Mouse (Mus musculus) stomach, embryonic 16.5 days (tissue): ENCODE measurements around the gene Rap1a. TPM values are rescaled to one million over a fixed set of nuclear protein-coding genes. Genes with fewer than 3 reads are reported as not detected.

Source experiments
- ATAC-seq: fragments of 200-750 bp; cut with Nextera tagmentation; 2 replicates; pipeline ENCODE4 v1.8.0; 2017; ENCODE audit warnings: moderate number of reproducible peaks, moderate TSS enrichment; ENCODE audit not compliant: insufficient read depth, low FRiP score
- H3K27ac ChIP-seq: fragments of 300-500 bp; sonication (generic); 2 replicates; pipeline ENCODE4 v1.5.1; 2014; ENCODE audit warnings: low read length
- H3K27me3 ChIP-seq: fragments of 300-500 bp; sonication (generic); 2 replicates; pipeline ENCODE4 v1.6.1; 2014; ENCODE audit warnings: low read length, control low read depth, mixed read lengths; ENCODE audit not compliant: control insufficient read depth, insufficient read depth
- H3K36me3 ChIP-seq: fragments of 300-500 bp; sonication (generic); 2 replicates; pipeline ENCODE4 v1.6.1; 2014; ENCODE audit warnings: low read length; ENCODE audit not compliant: control insufficient read depth, insufficient read depth
- H3K4me1 ChIP-seq: fragments of 300-500 bp; sonication (generic); 2 replicates; pipeline ENCODE4 v1.6.1; 2014; ENCODE audit warnings: low read length, control low read depth, mixed read lengths; ENCODE audit not compliant: control insufficient read depth, insufficient read depth
- H3K4me2 ChIP-seq: fragments of 300-500 bp; sonication (generic); 2 replicates; pipeline ENCODE4 v1.6.1; 2014; ENCODE audit warnings: low read depth, low read length, mixed read lengths
- H3K4me3 ChIP-seq: fragments of 300-500 bp; sonication (generic); replicated peaks from 2 replicates; pipeline ENCODE4 v1.5.1; 2014; ENCODE audit warnings: mild to moderate bottlenecking, low read length
- H3K9ac ChIP-seq: fragments of 300-500 bp; sonication (generic); 2 replicates; pipeline ENCODE4 v1.6.1; 2014; ENCODE audit warnings: low read length
- H3K9me3 ChIP-seq: fragments of 300-500 bp; sonication (generic); replicated peaks from 2 replicates; pipeline ENCODE4 v1.6.1; 2016; ENCODE audit warnings: low read length, control low read depth; ENCODE audit not compliant: control insufficient read depth
- WGBS: fragments of 180-500 bp; shearing (Covaris S2); extraction: QIAGEN DNeasy Blood & Tissue Kit; methylation state at CpG from one replicate; pipeline ENCODE4 v1.1.7; 2014; 5-methylcytosine and 5-hydroxymethylcytosine counted together
- polyA plus RNA-seq: library from polyadenylated mRNA; unstranded; fragments of >200 nt; fragmentation: Nextera tagmentation; extraction: Ambion mirVana; gene quantifications from 2 replicates; pipeline ENCODE4 v1.2.1, GENCODE M21; 2015

Rap1a gene
- polyA plus RNA-seq, 1 experiment from 2014 or later = 148 TPM

- Histone ChIP-seq H3K9ac (no peak overlapping the region), H3K27me3 (no peaks in the 10 kb centered on the region), H3K4me3 (no peak overlapping the region), H3K9me3 (no peaks in the 10 kb centered on the region), H3K4me2 (no peak overlapping the region), H3K36me3 (peaks cover 2% of the 10 kb centered on the region; the same call in 1 of the 2 replicates), H3K27ac (no peak overlapping the region), H3K4me1 (no peaks in the 10 kb centered on the region)
- 83% methylated on average over 1 of the region's 1 CpGs for WGBS
- no peak for ATAC-seq
These were observed 65.0 kb downstream of the Rap1a start for GRCm38 (mm10) chr3:105736148-105736547.

- Histone ChIP-seq H3K4me2 (no peak overlapping the region), H3K9ac (no peak overlapping the region), H3K27ac (no peak overlapping the region), H3K9me3 (no peaks in the 10 kb centered on the region), H3K36me3 (peaks cover 4% of the 10 kb centered on the region; the same call in 1 of the 2 replicates), H3K4me3 (no peak overlapping the region), H3K4me1 (no peaks in the 10 kb centered on the region), H3K27me3 (no peaks in the 10 kb centered on the region)
- ATAC-seq = no peak
These were observed 65.9 kb downstream of the Rap1a start for GRCm38 (mm10) chr3:105735285-105735684.

GRCm38 (mm10) chr3:105733538-105733937, 67.6 kb downstream of the Rap1a start:
- no peak overlapping the region for H3K4me3 ChIP-seq
- peaks cover 4% of the 10 kb centered on the region; the same call in 1 of the 2 replicates for H3K36me3 ChIP-seq
- WGBS = 75% methylated on average over 4 of the region's 4 CpGs

GRCm38 (mm10) chr3:105732360-105732759, 68.8 kb downstream of the Rap1a start:
- Histone ChIP-seq H3K4me1 (no peaks in the 10 kb centered on the region), H3K27me3 (no peaks in the 10 kb centered on the region), H3K27ac (no peak overlapping the region), H3K36me3 (peaks cover 4% of the 10 kb centered on the region; the same call in 1 of the 2 replicates), H3K9ac (no peak overlapping the region), H3K9me3 (no peaks in the 10 kb centered on the region), H3K4me2 (no peak overlapping the region), H3K4me3 (no peak overlapping the region)
- WGBS = 87% methylated on average over 4 of the region's 4 CpGs
- no peak for ATAC-seq

More at GRCm38 (mm10) chr3:105733538-105733937, 67.6 kb downstream of the Rap1a start:
- no peak overlapping the region for H3K9ac ChIP-seq
- no peaks in the 10 kb centered on the region for H3K27me3 ChIP-seq
- H3K27ac ChIP-seq = no peak overlapping the region
- no peak for ATAC-seq
- no peak overlapping the region for H3K4me2 ChIP-seq
- H3K4me1 ChIP-seq = no peaks in the 10 kb centered on the region
- H3K9me3 ChIP-seq = no peaks in the 10 kb centered on the region

GRCm38 (mm10) chr3:105726037-105726436, 75.1 kb downstream of the Rap1a start:
- no peak overlapping the region for H3K27ac ChIP-seq
- H3K27me3 ChIP-seq = no peaks in the 10 kb centered on the region
- H3K4me2 ChIP-seq = no peak overlapping the region
- H3K9me3 ChIP-seq = no peaks in the 10 kb centered on the region
- no peak overlapping the region for H3K9ac ChIP-seq
- ATAC-seq = no peak
- H3K4me1 ChIP-seq = no peaks in the 10 kb centered on the region
- H3K4me3 ChIP-seq = no peak overlapping the region
- WGBS = 4% methylated on average over 1 of the region's 1 CpGs
- H3K36me3 ChIP-seq = peaks cover 1% of the 10 kb centered on the region; the same call in 1 of the 2 replicates

- Histone ChIP-seq H3K9ac (no peak overlapping the region), H3K27ac (no peak overlapping the region), H3K4me3 (no peak overlapping the region), H3K4me1 (no peaks in the 10 kb centered on the region), H3K27me3 (no peaks in the 10 kb centered on the region), H3K36me3 (no peaks in the 10 kb centered on the region), H3K4me2 (no peak overlapping the region), H3K9me3 (no peaks in the 10 kb centered on the region)
- ATAC-seq = no peak
- WGBS = 86% methylated on average over 3 of the region's 3 CpGs
These were observed 78.6 kb downstream of the Rap1a start for GRCm38 (mm10) chr3:105722510-105722909.

GRCm38 (mm10) chr3:105721681-105722201, 79.4 kb downstream of the Rap1a start:
- H3K36me3 ChIP-seq = no peaks in the 10 kb centered on the region
- H3K27me3 ChIP-seq = no peaks in the 10 kb centered on the region
- H3K4me1 ChIP-seq = no peaks in the 10 kb centered on the region
- no peak overlapping the region for H3K27ac ChIP-seq
- H3K9me3 ChIP-seq = no peaks in the 10 kb centered on the region
- H3K4me3 ChIP-seq = no peak overlapping the region
- no peak overlapping the region for H3K9ac ChIP-seq
- no peak overlapping the region for H3K4me2 ChIP-seq
- 77% methylated on average over 2 of the region's 2 CpGs for WGBS
- no peak for ATAC-seq

GRCm38 (mm10) chr3:105720514-105720913, 80.6 kb downstream of the Rap1a start:
- no peaks in the 10 kb centered on the region for H3K4me1 ChIP-seq
- no peak overlapping the region for H3K9ac ChIP-seq
- H3K4me3 ChIP-seq = no peak overlapping the region
- ATAC-seq = no peak
- H3K4me2 ChIP-seq = no peak overlapping the region
- no peak overlapping the region for H3K27ac ChIP-seq
- H3K27me3 ChIP-seq = no peaks in the 10 kb centered on the region
- 60% methylated on average over 4 of the region's 4 CpGs for WGBS
- H3K36me3 ChIP-seq = no peaks in the 10 kb centered on the region
- no peaks in the 10 kb centered on the region for H3K9me3 ChIP-seq

- 72% methylated on average over 4 of the region's 4 CpGs for WGBS
- Histone ChIP-seq H3K4me1 (no peaks in the 10 kb centered on the region), H3K4me3 (no peak overlapping the region), H3K4me2 (no peak overlapping the region), H3K36me3 (no peaks in the 10 kb centered on the region), H3K27ac (no peak overlapping the region), H3K9ac (no peak overlapping the region), H3K9me3 (no peaks in the 10 kb centered on the region), H3K27me3 (no peaks in the 10 kb centered on the region)
- ATAC-seq = no peak
These were observed 81.2 kb downstream of the Rap1a start for GRCm38 (mm10) chr3:105719979-105720378.
